Mouse (Mus musculus) bone marrow, adult 2 months (tissue): ENCODE results near the gene Gpc5.

Experiments used
- CTCF ChIP-seq: fragments of 200-500 bp; IDR thresholded peaks from 2 replicates; pipeline ENCODE4 v1.5.1; 2011; ENCODE audit warnings: low read length, control low read depth; ENCODE audit not compliant: control insufficient read depth, insufficient read depth
- POLR2A ChIP-seq: fragments of 200-500 bp; IDR thresholded peaks from 2 replicates; pipeline ENCODE4 v1.6.1; 2011; ENCODE audit warnings: low read depth, mild to moderate bottlenecking, control low read depth, low read length, borderline replicate concordance; ENCODE audit not compliant: control insufficient read depth

- TF ChIP-seq CTCF = no peak
- TF ChIP-seq POLR2A = no peak
These were observed 1244.2 kb downstream of the Gpc5 start for GRCm38 (mm10) chr14:116336182-116336581.
